Mouse (Mus musculus) hindbrain, embryonic 11.5 days (tissue): ENCODE results near the gene Msx3. TPM values are rescaled to one million over a fixed set of nuclear protein-coding genes. Genes with fewer than 3 reads are reported as not detected.

Experiments used
- ATAC-seq: fragments of 200-750 bp; cut with Nextera tagmentation; 2 replicates; pipeline ENCODE4 v1.8.0; 2017; ENCODE audit warnings: mild to moderate bottlenecking, moderate TSS enrichment, moderate library complexity; ENCODE audit not compliant: low FRiP score
- DNase-seq: peaks from one replicate; pipeline ENCODE4 v3.0.0-alpha.2; 2015; ENCODE audit warnings: low spot score
- H3K27ac ChIP-seq: fragments of 300-500 bp; sonication (generic); 2 replicates; pipeline ENCODE4 v1.5.1; 2014; ENCODE audit warnings: mild to moderate bottlenecking, low read depth, low read length
- H3K27me3 ChIP-seq: fragments of 300-500 bp; sonication (generic); 2 replicates; pipeline ENCODE4 v1.6.1; 2014; ENCODE audit warnings: mild to moderate bottlenecking, low read length, moderate library complexity, mixed read lengths; ENCODE audit not compliant: control insufficient read depth, insufficient read depth
- H3K36me3 ChIP-seq: fragments of 300-500 bp; sonication (generic); 2 replicates; pipeline ENCODE4 v1.6.1; 2014; ENCODE audit warnings: mild to moderate bottlenecking, low read length, moderate library complexity, mixed read lengths; ENCODE audit not compliant: control insufficient read depth, insufficient read depth
- H3K4me1 ChIP-seq: fragments of 300-500 bp; sonication (generic); replicated peaks from 2 replicates; pipeline ENCODE4 v1.6.1; 2014; ENCODE audit warnings: low read length, mixed read lengths; ENCODE audit not compliant: control insufficient read depth, insufficient read depth
- H3K4me2 ChIP-seq: fragments of 300-500 bp; sonication (generic); replicated peaks from 2 replicates; pipeline ENCODE4 v1.6.1; 2014; ENCODE audit warnings: mild to moderate bottlenecking, low read depth, low read length
- H3K4me3 ChIP-seq: fragments of 300-500 bp; sonication (generic); 2 replicates; pipeline ENCODE4 v1.5.1; 2014; ENCODE audit warnings: low read depth, low read length
- H3K9ac ChIP-seq: fragments of 300-500 bp; sonication (generic); 2 replicates; pipeline ENCODE4 v1.6.1; 2014; ENCODE audit warnings: low read depth, low read length
- H3K9me3 ChIP-seq: fragments of 300-500 bp; sonication (generic); 2 replicates; pipeline ENCODE4 v1.6.1; 2016; ENCODE audit warnings: low read length; ENCODE audit not compliant: control insufficient read depth
- WGBS: fragments of 180-500 bp; shearing (Covaris S2); extraction: QIAGEN DNeasy Blood & Tissue Kit; methylation state at CpG from one replicate; pipeline ENCODE4 v1.1.7; 2014; 5-methylcytosine and 5-hydroxymethylcytosine counted together
- polyA plus RNA-seq: library from polyadenylated mRNA; unstranded; fragments of >200 nt; fragmentation: Nextera tagmentation; extraction: Ambion mirVana; gene quantifications from 2 replicates; pipeline ENCODE4 v1.2.1, GENCODE M21; 2014

The Msx3 gene
- 106 and 139 TPM in 2 replicates for polyA plus RNA-seq

GRCm38 (mm10) chr7:140048361-140049114 lies at the start of gene Msx3:
TSS of gene Msx3 (minus strand) at chr7:140049089.
- Histone ChIP-seq H3K36me3 (no peaks in the 10 kb centered on the region), H3K4me3 (peak within 1 kb of the TSS; percentile 50), H3K9me3 (no peaks in the 10 kb centered on the region), H3K27ac (peak within 1 kb of the TSS; percentile 60), H3K9ac (peak within 1 kb of the TSS; percentile 74), H3K27me3 (peaks cover 49% of the 10 kb centered on the region), H3K4me2 (peak within 1 kb of the TSS; percentile 74), H3K4me1 (no peaks in the 10 kb centered on the region)
- no peak for DNase-seq
- peak; percentile 28 for ATAC-seq
- 1% methylated on average over 55 of the region's 56 CpGs for WGBS

DNA sequence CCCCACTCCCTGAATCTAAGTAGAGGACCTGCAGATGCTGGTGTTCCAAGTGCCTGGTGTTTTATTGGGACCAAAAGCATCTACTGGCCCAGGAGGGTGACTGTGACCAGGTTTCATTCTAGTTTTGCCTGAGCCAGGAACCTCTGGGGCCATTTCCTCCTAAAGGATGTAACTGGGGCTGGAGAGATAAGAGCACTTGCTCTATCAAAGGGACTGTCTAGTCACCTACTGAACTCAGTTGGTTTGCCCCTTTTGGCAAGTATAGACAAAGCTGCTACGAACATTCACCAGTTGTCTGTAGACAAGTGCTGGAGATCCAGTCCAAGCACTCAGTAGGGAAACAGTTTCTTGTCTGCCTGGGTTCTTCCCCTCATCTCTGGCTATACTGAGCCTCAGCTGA lies 49.6 kb upstream of the Msx3 start:
- H3K9ac ChIP-seq, result no peak overlapping the region
- WGBS, result 84% methylated on average over 1 of the region's 1 CpGs
- no peak overlapping the region for H3K27ac ChIP-seq
- no peaks in the 10 kb centered on the region for H3K4me1 ChIP-seq
- no peaks in the 10 kb centered on the region for H3K27me3 ChIP-seq
- no peaks in the 10 kb centered on the region for H3K36me3 ChIP-seq
- no peak for DNase-seq
- no peak for ATAC-seq
- H3K4me2 ChIP-seq, result no peak overlapping the region
- H3K4me3 ChIP-seq, result no peak overlapping the region
- H3K9me3 ChIP-seq, result no peaks in the 10 kb centered on the region

- H3K4me1 ChIP-seq, result no peaks in the 10 kb centered on the region
- no peak overlapping the region for H3K9ac ChIP-seq
- no peaks in the 10 kb centered on the region for H3K9me3 ChIP-seq
- no peak overlapping the region for H3K4me3 ChIP-seq
- ATAC-seq (no peak), DNase-seq (no peak)
- H3K27me3 ChIP-seq, result no peaks in the 10 kb centered on the region
- H3K36me3 ChIP-seq, result no peaks in the 10 kb centered on the region
- no peak overlapping the region for H3K4me2 ChIP-seq
- H3K27ac ChIP-seq, result no peak overlapping the region
Measured at GRCm38 (mm10) chr7:140096055-140096454, 47.2 kb upstream of the Msx3 start.

DNA sequence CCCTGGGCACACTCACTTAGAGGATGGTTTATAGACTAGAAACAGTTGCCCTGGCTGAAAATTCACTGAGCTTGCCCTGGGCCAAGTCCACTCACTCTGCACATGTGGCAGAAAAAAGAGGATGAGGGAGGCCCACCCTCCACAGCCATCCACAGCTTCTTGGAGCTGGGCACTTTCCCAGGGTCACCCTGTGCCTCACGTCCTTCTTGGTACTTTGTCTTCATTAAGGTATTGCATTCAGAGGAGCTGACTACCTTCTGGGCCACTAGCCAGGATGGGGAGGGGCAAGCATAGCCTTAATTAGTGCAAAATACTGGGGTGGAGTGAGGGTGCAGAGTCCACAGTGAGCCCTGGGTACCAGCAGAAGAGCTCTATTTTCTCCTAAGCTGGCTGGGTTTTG lies 46.7 kb upstream of the Msx3 start:
- Histone ChIP-seq H3K9me3 (no peaks in the 10 kb centered on the region), H3K27ac (no peak overlapping the region), H3K4me3 (no peak overlapping the region), H3K36me3 (no peaks in the 10 kb centered on the region), H3K27me3 (no peaks in the 10 kb centered on the region), H3K4me2 (no peak overlapping the region), H3K9ac (no peak overlapping the region), H3K4me1 (no peaks in the 10 kb centered on the region)
- WGBS, result 78% methylated on average over 1 of the region's 1 CpGs
- ATAC-seq (no peak), DNase-seq (no peak)

DNA sequence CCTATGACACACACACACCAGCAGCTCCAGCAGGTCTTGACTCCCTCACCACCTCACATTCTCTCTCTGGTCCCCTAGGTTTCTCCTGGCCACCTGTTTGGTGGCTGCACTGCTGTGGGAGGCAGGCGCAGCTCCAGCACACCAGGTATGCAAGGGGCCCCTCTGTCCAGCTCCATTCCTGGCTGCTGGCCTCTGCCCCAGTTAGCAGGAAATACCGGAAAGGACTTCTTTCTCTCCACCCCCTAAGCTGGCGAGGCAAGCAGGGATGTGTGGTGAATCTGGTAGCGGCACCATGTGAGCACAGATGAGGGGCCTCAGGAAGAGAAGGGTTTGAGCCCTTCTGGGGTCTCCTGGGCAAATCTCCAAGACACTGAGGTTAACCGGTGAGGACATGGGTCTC lies 46.1 kb upstream of the Msx3 start:
- WGBS, result 63% methylated on average over 5 of the region's 5 CpGs
- Histone ChIP-seq H3K4me1 (no peaks in the 10 kb centered on the region), H3K27ac (no peak overlapping the region), H3K9ac (no peak overlapping the region), H3K4me3 (no peak overlapping the region), H3K9me3 (no peaks in the 10 kb centered on the region), H3K27me3 (no peaks in the 10 kb centered on the region), H3K36me3 (no peaks in the 10 kb centered on the region), H3K4me2 (no peak overlapping the region)
- ATAC-seq (no peak), DNase-seq (no peak)

- no peak within 1 kb of the TSS for H3K4me2 ChIP-seq
- no peak within 1 kb of the TSS for H3K27ac ChIP-seq
- no peak within 1 kb of the TSS for H3K4me3 ChIP-seq
- no peaks in the 10 kb centered on the region for H3K9me3 ChIP-seq
- no peaks in the 10 kb centered on the region for H3K36me3 ChIP-seq
- no peaks in the 10 kb centered on the region for H3K4me1 ChIP-seq
- no peak within 1 kb of the TSS for H3K9ac ChIP-seq
- DNase-seq (no peak), ATAC-seq (no peak)
- WGBS, result 69% methylated on average over 5 of the region's 5 CpGs
- H3K27me3 ChIP-seq, result no peaks in the 10 kb centered on the region
Measured at GRCm38 (mm10) chr7:140092924-140093528, 44.1 kb upstream of the Msx3 start, which contains the start of gene Prap1. TSS of gene Prap1 (plus strand) at chr7:140093395.

- Histone ChIP-seq H3K4me3 (no peak overlapping the region), H3K9me3 (no peaks in the 10 kb centered on the region), H3K4me2 (no peak overlapping the region), H3K9ac (no peak overlapping the region), H3K36me3 (no peaks in the 10 kb centered on the region), H3K27me3 (no peaks in the 10 kb centered on the region), H3K4me1 (no peaks in the 10 kb centered on the region), H3K27ac (no peak overlapping the region)
- no peak for DNase-seq
- no peak for ATAC-seq
- 84% methylated on average over 10 of the region's 10 CpGs for WGBS
Measured at GRCm38 (mm10) chr7:140090601-140091000, 41.7 kb upstream of the Msx3 start.

DNA sequence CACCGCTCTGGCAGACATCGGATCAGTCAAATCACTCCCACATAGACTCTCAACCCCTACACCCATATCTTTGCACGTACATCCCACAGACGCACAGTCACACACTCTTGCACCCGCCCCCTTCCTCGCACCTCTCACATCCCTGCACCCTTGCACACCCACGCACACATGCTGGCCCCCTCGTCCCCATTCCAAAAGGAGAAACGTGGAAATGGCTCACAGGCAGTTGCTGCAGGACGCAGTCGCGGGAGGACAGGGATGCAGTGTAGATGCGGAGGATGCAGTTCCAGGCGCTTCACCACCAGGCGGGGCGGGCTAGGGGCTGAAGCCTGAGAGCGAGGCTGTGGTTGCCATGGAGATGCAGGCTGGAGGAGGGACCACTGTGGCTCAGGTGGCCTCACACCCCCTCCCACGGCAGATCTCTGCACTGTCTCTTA lies 33.4 kb upstream of the Msx3 start, which contains the start of gene Caly:
TSS of gene Caly (minus strand) at position 307 of the 437 bp plus-strand sequence.
- peaks cover 28% of the 10 kb centered on the region for H3K27me3 ChIP-seq
- peak; percentile 74 for ATAC-seq
- WGBS, result 8% methylated on average over 18 of the region's 18 CpGs

More for the DNA sequence above, 33.4 kb upstream of the Msx3 start, which contains the start of gene Caly:
- Histone ChIP-seq H3K36me3 (no peaks in the 10 kb centered on the region), H3K4me3 (peak within 1 kb of the TSS; percentile 26), H3K27ac (no peak within 1 kb of the TSS), H3K4me1 (peaks cover 12% of the 10 kb centered on the region), H3K9ac (peak within 1 kb of the TSS; percentile 42), H3K4me2 (peak within 1 kb of the TSS; percentile 53), H3K9me3 (no peaks in the 10 kb centered on the region)
- peak; percentile 87 for DNase-seq
